Mouse (Mus musculus) skeletal muscle tissue, adult 2 months (tissue): ENCODE measurements around the gene Ncapg.
"Not testable (repeated sequence)": the region's sequence is repeated elsewhere in the genome, so short reads cannot be mapped to it uniquely, and the experiment has no call there.

Experiments used
- DNase-seq: peaks from one replicate; pipeline ENCODE4 v3.0.0-alpha.2; 2012; ENCODE audit warnings: low read depth, low spot score

The Ncapg gene

DNA sequence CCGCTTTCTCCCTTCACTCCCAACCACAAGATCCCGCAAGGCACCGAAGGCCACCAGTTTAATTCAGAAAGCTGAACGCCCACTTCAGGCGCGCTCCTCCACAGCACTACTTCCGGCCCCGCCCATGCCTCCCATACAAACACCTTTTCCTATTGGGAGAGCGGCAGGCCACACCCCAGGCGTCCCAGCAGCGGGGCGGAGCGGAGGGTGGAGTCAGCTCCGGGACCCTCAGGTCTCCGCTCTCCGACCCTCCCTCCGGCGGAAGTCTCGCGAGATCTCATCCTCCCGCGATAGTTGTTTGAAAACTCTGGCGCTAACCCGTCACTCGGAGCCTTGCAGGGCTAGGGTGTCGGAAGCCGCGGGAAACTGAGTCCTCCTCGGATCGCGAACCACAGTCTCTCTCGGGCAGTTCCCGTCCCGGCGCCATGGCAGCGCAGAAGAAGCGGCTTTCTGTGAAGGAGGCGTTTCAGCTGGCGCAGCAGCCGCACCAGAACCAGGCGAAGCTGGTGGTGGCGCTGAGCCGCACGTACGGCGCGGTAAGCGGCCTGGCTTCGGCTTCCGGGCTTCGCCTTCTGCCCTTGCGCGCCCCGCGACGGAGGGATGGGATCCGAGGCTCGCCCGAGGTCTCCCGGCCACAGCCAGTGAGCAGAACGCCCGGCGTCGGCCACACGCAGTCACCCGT lies at the start of gene Ncapg:
Ncapg (plus strand) TSS at position 322 of the 682 bp plus-strand sequence.
- peak; percentile 96 for DNase-seq

DNA sequence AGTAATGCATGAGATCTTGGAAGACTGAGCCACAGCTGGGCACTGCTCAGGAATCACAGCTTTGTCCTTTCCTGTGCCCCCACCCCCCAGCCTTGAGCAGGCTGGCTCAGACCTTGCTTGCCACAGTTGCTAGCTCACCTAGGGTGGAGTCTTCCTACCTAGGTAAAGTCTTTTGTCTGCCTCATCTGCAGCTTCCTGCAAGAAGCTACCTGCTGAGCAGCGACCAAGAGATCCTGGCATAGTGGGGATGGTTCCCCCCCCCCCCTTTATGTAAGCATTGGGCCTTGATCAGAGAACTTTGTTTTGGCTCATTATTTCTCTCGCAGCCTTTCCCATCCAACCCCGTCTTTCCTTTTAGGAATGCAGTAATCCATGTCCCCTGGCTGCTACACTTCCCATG lies 48.2 kb upstream of the Ncapg start:
- no peak for DNase-seq

DNA sequence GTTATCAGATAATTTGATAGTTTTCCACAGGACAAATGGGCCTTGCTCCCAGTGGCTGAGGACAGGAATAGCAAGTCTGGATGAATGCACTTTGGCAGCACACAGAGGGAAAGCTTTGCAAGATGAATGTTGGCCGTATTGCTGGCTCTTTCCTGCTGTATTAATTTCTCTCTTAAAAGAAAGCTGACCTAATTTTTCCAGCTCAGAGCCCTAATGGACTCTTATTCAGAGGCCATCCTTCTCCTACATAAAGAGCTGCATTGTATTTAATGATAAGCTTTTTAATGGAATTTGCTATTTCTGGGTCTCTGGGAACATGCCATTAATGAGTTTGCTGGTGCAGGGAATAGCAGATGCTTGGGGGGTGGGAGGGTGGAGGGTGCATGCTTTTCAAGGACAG lies 41.9 kb upstream of the Ncapg start:
- no peak for DNase-seq

DNA sequence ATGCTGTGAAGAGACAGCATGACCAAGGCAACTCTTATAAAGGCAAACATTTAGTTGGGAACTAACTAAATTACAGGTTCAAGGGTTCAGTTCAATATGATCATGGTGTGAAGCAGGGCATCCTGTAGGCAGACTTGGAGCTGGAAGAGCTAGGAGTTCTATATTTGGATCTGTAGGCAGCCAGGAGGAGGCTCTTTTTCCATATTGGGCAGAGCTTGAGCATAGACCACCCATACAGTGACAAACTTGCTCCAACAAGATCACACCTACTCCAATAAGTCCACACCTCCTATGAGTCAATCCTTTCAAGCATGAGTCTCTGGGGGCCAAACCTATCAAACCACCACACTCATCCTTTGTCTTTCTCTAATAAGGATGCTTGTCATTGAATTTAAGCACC lies 40.2 kb upstream of the Ncapg start:
- no peak for DNase-seq

DNA sequence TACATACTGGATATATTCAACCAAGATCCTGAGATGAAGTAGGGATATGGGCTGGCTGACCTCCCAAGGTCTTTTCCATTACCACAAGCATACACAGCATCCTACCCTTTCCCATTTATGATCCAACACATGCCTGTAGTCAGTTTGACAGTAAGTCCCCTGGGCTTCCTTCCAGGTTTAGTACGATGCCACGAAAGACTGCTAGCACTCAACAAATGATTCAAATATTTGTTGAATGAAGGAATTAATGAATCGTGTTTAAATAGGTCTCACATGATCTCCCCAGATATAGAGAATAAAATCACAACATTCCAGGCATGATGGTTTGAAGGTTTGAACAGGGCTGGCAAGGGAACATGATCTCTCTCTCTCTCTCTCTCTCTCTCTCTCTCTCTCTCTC lies 31.3 kb upstream of the Ncapg start:
- DNase-seq: no peak

DNA sequence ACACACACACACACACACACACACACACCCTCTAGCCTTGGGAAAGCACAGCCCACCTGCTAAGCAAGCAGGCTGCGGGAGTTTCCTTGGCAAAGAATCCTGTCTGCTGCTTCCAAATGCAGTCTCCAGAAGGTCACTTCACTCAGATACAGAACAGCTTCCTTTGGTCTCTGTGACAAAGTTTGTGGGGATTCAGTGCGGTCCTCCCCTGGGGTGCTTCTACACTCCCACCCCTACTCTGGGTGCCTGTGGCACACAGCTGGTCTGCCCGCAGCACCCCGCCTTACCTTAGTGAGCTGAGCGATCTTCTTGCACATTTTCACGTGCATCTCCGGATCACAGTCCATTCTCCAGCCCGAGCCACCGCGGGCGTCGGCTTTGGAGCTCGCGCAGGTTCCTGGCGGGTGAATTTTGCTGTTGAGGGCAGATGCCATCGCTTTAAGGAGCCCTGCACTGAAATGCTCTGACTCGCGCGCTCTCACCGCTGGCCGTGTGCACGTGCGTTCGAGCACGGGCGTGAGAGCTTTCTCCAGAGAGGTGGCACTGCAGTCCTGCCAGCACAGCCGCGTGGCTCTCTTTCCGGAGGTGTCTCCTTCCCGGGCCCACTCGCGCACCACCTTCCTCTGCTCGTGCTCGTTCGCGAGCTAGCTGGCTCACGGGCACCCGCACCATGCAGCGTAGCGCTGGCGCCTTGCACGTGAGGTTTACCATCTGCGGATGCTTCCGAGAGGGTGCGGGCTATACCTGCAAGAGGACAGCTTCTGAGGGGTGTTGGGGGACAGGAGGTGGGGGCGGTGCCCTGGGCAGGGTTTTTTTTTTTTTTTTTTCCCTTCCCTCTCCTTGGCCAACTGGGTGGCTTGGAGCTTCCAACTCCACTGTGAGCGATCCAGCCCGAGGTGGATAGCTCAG lies 30.7 kb upstream of the Ncapg start, which contains the start of gene Fam184b:
Fam184b (minus strand) TSS at position 809 of the 909 bp plus-strand sequence.
- no peak for DNase-seq

DNA sequence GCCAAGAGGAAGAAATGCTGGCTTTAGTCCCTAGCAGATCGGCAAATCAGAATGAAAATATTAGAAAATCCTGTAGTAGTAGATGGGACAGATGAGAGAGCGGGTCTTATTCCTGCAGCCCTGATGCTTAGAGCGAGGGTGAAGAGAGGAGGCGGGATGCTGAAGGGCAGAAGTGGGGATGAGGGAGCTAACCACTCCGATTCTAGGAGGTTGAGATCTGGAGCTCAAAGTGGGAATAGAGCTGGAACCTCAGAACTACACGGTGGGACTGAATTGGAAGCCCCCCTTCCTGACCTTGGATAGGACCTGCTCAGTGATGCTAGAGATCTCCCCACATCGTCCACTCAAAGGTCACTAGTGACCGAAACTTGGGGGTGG lies 30.0 kb upstream of the Ncapg start:
- DNase-seq: no peak

DNA sequence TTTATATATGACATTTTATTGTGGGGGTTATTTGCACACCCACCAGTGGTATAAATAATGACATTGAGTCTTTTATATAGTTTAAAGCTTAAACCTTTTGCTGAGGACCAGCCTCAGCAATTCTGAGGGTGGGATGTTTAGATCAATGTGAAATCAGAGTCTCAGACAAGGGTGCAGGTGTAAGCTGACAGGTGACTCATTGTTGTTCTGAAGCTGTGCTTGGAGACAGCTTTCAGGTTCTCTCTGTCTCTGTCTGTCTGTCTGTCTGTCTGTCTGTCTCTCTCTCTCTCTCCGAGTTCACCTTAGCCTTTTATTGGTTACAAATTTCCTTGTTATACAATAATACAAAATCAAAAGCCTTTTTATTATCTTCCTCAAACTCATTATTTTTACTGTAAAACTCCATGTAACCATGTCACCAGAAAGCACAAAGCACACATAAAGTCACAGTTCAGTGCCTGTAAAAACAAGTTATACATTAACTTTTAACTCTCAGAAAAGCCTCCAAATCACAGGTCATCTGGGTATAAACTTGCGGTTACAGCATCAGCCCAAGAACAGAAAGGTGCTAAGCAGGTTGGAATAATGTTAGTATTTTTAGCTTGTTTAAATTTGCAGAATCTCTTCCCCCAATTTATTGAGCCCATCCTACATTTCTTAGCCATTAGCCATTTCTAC lies 18.6 kb upstream of the Ncapg start:
- DNase-seq: no peak

DNA sequence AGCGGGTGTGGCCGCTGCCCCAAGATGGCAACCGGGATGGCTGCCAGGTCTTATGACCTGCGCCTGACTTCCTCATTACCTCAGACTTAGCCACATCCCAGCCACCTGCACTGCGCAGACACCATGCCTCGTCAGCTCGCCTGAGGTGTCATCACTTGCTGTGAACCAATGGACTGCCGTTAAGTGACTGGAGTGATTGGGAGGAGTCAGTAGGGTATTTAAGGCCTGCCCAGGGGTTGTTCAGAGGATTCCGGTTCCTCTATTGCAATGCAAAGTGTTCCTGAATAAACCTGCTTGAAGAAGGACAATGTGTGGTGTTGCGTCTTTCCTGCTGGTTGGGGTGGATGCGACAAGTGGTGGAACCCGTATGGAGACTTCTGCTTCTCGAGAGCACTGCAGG lies 11.3 kb upstream of the Ncapg start:
- not testable (repeated sequence) for DNase-seq

DNA sequence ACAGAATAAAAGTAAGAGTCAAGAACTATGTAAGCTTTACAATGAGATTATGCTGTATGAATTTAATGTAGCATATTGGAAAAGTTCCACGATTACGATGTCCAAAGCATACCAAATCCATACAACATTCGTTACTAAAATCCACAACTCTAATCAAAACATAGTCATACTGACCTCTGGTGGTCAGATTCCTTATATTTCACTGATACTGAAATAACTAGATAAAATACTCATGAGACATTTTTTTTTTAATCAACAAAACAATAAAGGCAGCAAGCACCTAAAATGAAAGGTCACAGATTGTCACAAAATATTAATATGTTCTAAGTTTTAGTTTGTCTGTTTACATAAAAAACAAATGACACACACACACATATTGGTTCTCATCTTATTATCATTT lies 1.4 kb upstream of the Ncapg start:
- no peak for DNase-seq

DNA sequence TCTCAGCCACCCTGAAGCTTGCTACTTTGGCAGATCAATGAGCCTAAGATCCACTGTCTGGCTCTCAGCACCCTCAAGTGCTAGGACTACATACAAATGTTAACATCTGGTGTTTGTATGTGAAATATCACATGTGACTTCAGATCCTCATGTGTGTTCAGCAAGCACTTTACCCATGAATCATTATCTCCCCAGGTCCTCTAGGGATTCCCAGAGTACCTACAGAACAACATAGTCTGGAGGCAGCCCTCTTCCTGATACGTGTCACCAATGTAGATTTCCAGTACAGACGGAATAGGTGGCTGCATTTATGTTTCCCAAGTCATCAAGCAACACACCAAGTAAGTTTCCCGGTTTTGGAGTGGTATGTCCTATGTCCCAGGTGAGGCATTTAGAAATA lies 888 bp upstream of the Ncapg start:
- no peak for DNase-seq

DNA sequence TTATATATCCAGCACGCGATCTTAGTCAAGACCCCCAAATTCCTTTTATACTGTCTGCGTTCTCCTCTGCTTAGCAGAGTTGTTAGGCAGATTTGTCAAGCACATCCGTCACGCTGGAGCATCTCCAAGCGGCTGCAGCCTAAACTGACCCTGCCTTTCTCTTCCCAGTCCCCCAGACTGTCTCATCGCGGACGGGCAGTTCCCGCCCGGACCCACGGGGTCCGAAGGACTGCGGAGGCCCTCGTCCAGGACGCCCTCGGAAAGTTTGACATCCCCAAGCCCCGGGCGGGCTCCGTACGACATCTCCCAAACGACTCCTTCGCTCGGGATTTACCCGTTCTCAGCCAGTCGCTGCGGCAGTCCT lies 503 bp upstream of the Ncapg start:
- peak; percentile 6 for DNase-seq

DNA sequence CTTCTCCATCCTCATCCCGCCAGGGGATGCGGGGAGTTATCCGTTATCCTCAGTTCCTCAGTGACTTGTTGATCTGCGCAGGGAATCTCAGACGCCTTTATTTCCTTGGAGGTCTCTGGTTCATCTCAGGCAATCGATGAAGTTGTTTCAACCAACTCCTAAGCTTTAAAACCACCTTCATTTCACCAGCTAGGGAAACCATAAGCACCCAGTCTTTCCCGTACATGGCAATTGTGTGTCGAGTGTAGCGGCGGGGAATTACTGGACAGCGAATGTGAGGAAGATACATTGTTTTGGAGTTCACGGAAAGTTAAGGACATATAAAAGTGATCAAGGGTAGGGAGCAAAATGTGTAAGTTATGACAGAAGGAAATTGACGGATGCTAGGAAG lies 556 bp downstream of the Ncapg start:
- no peak for DNase-seq

DNA sequence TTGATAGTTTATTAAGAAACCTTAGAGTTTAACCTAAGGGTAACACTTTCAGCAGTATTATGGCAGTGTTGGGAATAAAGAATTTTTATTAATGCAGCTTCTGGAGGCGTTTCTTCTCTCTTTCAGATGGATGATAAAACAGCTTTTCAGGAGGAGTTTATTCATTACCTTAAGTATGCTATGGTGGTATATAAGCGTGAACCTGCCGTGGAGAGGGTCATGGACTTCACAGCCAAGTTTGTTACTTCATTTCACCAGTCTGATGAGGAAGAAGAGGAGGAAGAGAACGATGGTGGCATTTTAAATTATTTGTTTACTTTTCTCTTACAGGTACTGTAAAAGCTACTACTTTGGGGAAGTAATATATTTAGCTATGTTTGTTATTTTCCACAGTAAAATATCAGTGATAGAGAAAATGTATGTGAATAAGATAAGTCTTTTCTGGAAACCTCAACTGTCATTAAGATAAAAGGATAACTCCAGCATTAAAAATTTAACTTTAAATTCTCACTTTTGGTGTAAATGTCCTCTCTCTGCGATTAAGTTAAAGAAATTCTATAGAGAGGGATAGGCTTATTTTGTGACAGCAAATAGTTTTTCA lies 1.3 kb downstream of the Ncapg start:
- no peak for DNase-seq

DNA sequence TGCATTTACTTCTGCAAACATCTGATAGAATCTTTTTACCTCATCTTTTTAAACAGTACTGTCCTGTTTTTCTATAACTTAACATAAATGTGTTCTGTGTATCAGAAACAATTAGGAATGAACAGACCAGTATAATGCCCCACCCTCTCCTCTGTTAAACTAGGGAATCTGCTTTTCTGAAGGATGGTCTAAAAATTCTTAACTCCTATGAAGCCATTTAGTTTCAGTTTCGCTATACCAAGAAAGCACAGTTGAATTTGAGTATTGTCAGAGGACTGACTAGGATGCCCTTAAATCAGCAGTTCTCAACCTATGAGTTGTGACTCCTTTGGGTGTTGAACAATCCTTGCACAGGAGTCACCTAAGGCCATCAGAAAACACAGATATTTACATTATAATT lies 5.3 kb downstream of the Ncapg start:
- no peak for DNase-seq

DNA sequence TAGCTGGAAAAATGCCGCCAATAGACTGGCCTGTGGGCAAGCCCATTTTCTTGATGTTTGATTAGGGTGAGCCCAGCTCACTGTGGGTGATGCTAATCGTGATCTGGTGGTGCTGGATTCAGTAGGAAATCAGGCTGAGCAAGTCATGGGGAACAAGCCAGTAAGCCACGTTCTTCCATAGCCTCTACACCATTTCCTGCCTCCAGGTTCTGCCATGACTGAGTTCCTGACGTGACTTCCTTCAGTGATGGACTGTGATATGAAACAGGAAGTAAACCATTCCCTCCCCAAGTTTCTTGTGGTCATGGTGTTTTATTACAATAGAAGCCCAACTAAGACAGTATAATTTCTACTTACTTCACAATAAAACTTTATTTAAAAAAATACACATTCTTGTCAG lies 7.9 kb downstream of the Ncapg start:
- no peak for DNase-seq

DNA sequence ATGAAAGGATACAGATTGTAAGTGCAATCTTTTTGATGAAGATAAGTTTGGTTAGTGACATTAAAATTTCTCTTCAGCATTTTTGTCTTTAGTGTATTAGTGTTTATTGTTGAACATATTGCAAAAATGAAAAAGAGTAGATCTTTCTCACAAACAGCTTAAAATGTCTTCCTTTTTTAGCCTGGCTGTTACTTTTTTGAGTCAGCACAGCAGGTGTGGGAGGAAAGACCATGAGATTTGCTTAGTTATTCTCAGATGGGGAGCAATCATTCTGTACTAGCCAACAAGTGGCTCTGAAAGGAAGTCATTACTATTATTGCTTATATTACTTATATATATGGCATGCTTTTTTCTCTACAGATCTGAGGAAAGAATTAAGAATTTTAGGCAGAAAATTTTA lies 10.2 kb downstream of the Ncapg start:
- DNase-seq: no peak

DNA sequence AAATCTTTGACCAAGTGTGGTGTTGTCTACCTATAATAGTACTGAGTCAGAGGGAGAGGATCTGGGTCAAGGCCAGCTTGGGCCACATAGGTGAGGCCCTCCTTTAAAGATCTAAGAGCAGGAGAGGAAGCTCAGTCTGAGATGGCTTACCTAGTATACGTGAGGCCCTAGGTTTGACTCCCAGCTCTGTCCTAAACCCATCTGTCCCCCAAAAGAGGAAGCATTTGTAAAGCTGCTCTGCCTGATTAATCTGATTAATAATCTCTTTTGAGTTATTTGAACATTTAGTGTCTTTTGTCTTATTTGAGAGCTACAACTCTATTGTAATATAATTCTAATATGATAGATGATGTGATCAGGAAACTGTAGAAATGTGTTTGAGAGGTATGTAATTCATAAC lies 13.7 kb downstream of the Ncapg start:
- DNase-seq: no peak

DNA sequence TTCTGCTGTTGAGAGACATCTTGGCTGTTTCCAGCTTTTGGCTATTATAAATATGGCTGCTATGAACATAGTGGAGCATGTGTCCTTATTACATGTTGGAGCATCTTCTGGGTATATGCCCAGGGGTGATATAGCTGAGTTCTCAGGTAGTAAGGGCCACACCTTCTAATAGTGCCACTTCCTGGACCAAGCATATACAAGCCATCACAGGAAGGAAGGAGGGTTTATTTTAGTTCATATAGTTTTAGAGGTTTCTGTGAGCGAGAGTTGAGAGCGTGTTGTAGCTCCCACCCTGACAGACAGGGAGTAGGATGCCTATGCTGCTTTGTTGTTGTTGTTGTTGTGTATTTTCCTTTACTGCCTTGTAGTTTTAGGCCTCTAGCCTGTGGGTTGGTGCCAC lies 15.5 kb downstream of the Ncapg start:
- no peak for DNase-seq

DNA sequence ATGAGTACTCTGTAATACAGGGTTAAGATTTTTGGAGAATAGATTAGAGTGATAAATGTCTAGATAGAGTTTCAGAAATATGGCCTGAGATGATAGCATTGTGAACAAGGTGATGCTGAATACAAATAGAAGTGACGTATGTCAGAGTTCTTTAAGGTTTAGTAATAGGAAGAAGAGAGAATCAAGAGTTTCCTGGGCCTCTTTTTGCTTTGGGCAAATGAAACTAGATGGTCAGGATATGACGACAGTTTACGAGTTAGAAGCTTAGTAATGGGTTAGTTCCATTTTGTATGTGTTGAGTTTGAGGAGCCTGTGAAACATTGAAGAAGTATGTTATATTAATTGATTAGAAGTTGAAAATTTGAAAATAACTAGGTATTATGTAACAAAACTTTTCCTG lies 16.5 kb downstream of the Ncapg start:
- no peak for DNase-seq

DNA sequence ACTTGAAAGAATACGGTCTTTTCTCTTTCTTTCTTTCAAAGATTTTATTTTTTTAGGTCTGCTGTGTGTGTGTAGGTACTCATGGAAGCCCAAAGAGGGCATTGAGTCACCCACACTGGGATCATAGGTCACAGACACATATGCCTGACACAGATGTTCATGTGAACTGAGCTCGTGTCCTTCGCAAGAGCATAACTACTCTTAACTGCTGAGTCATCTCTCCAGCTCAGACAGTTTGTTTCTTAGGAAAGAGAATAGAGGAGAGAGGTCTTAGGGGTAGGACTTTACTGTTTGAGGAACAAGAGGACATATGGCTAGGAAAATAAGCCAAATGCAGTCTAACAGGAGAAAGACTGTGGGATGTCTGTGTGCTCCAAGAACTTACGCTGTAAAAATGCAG lies 19.4 kb downstream of the Ncapg start:
- no peak for DNase-seq

DNA sequence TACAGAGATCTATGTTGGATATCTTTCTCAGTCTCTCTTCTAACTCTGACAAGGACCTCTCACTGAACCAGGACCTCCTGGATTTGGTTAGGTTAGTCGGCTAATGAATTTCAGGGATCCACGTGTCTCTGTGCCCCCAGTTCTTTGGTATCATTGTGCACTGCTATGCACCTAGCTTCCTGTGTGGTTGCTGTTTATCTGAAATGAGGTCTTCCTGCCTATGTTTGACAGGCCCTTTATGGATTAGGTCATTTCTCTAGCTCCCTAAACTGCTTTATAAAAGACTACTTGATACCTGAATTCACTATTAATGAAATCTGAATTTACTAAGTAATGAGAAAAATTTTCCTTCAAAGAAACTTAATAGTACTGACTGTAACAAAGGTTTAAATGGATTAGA lies 21.1 kb downstream of the Ncapg start:
- DNase-seq: no peak
